Mouse (Mus musculus): Measurements from ENCODE around the gene Sema3a.

Sema3a gene

GRCm38 (mm10) chr5:13125241-13125692 is at the start of gene Sema3a:
Gene Sema3a, plus strand, starts transcription at chr5:13125414.
- no peak for DNase-seq (ENCODE audit: low read depth, low spot score)

- no peak for DNase-seq (ENCODE audit: low read depth, low spot score)
Observed at GRCm38 (mm10) chr5:13084777-13085439, 40.3 kb upstream of the Sema3a start.

GRCm38 (mm10) chr5:13090431-13090830 is 34.8 kb upstream of the Sema3a start:
- DNase-seq (ENCODE audit: low read depth, low spot score), result no peak

GRCm38 (mm10) chr5:13109522-13109921 is 15.7 kb upstream of the Sema3a start:
- DNase-seq (ENCODE audit: low read depth, low spot score), result no peak

GRCm38 (mm10) chr5:13117236-13117635 is 8.0 kb upstream of the Sema3a start:
- no peak for DNase-seq (ENCODE audit: low read depth, low spot score)

- DNase-seq (ENCODE audit: low read depth, low spot score), result no peak
Observed at GRCm38 (mm10) chr5:13125757-13126156, 543 bp downstream of the Sema3a start.

GRCm38 (mm10) chr5:13126196-13126595 is 982 bp downstream of the Sema3a start:
- no peak for DNase-seq (ENCODE audit: low read depth, low spot score)

- no peak for DNase-seq (ENCODE audit: low read depth, low spot score)
Observed at GRCm38 (mm10) chr5:13127121-13127520, 1.9 kb downstream of the Sema3a start.

GRCm38 (mm10) chr5:13144733-13145457 is 19.7 kb downstream of the Sema3a start:
- DNase-seq (ENCODE audit: low read depth, low spot score), result no peak

- no peak for DNase-seq (ENCODE audit: low read depth, low spot score)
Observed at GRCm38 (mm10) chr5:13149909-13150308, 24.7 kb downstream of the Sema3a start.

GRCm38 (mm10) chr5:13151002-13151401 is 25.8 kb downstream of the Sema3a start:
- DNase-seq (ENCODE audit: low read depth, low spot score), result no peak

GRCm38 (mm10) chr5:13157761-13158612 is 32.8 kb downstream of the Sema3a start:
- no peak for DNase-seq (ENCODE audit: low read depth, low spot score)

- DNase-seq (ENCODE audit: low read depth, low spot score), result no peak
Observed at GRCm38 (mm10) chr5:13182186-13182585, 57.0 kb downstream of the Sema3a start.

GRCm38 (mm10) chr5:13197886-13198285 is 72.7 kb downstream of the Sema3a start:
- no peak for DNase-seq (ENCODE audit: low read depth, low spot score)

- no peak for DNase-seq (ENCODE audit: low read depth, low spot score)
Observed at GRCm38 (mm10) chr5:13199709-13200108, 74.5 kb downstream of the Sema3a start.

- no peak for DNase-seq (ENCODE audit: low read depth, low spot score)
Observed at GRCm38 (mm10) chr5:13255353-13255752, 130.1 kb downstream of the Sema3a start.

- no peak for DNase-seq (ENCODE audit: low read depth, low spot score)
Observed at GRCm38 (mm10) chr5:13256321-13256720, 131.1 kb downstream of the Sema3a start.

- no peak for DNase-seq (ENCODE audit: low read depth, low spot score)
Observed at GRCm38 (mm10) chr5:13263087-13263486, 137.9 kb downstream of the Sema3a start.

- no peak for DNase-seq (ENCODE audit: low read depth, low spot score)
Observed at GRCm38 (mm10) chr5:13263539-13263938, 138.3 kb downstream of the Sema3a start.

- no peak for DNase-seq (ENCODE audit: low read depth, low spot score)
Observed at GRCm38 (mm10) chr5:13312667-13313066, 187.5 kb downstream of the Sema3a start.

GRCm38 (mm10) chr5:13313977-13314376 is 188.8 kb downstream of the Sema3a start:
- DNase-seq (ENCODE audit: low read depth, low spot score), result no peak

Measured in c-Kit-negative CD71-positive TER-119-positive erythroid progenitor cells, embryonic 14.5 days (primary cell).